Mouse (Mus musculus) layer of hippocampus, adult 9-10 months (tissue): ENCODE results near the gene Hand2.

Experiments
- DNase-seq: peaks from one replicate; pipeline ENCODE4 v3.0.0; 2022; ENCODE audit warnings: low spot score

The Hand2 gene

GRCm38 (mm10) chr8:57324671-57325070 is 3.9 kb downstream of the Hand2 start:
- no peak for DNase-seq

DNA sequence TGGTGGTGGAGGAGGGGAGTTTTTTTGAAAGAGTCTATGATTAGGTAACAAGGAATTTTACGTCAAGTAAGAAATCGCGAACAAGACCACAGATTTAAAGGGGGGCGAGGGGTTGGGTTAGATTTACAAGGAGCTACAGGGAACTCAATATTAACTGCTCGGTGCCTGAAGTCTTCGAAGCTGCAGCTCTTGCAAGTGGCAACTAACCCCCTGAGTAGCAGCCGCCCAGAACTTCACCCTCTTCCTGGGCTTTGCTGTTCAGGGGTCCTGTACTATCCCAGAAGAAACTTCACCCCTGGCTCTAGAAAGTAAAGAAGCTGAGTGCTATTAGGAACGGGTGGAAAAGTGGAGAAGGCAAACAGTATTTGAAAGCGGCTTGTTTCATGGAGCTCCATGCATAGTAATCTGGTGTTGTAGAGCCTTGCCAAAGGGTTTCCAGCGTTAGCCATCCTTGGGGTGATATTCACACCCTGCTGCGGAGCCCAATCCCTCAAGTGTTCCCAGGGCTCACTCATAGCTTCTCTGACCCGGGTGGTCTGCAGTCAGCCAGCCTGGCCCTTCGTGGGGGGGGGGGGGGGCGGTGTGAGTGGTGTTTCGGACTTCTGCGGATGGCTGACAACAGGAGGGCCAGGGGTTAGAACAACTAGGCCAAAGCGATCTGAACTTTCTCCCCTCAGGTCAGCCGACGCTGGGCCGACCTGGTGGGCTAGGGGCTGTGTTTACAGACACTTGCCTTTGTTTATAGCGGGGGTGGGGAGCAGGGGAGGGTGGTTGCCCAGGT is 4.5 kb downstream of the Hand2 start:
- DNase-seq: no peak

GRCm38 (mm10) chr8:57326091-57327065 is 5.6 kb downstream of the Hand2 start:
- no peak for DNase-seq

DNA sequence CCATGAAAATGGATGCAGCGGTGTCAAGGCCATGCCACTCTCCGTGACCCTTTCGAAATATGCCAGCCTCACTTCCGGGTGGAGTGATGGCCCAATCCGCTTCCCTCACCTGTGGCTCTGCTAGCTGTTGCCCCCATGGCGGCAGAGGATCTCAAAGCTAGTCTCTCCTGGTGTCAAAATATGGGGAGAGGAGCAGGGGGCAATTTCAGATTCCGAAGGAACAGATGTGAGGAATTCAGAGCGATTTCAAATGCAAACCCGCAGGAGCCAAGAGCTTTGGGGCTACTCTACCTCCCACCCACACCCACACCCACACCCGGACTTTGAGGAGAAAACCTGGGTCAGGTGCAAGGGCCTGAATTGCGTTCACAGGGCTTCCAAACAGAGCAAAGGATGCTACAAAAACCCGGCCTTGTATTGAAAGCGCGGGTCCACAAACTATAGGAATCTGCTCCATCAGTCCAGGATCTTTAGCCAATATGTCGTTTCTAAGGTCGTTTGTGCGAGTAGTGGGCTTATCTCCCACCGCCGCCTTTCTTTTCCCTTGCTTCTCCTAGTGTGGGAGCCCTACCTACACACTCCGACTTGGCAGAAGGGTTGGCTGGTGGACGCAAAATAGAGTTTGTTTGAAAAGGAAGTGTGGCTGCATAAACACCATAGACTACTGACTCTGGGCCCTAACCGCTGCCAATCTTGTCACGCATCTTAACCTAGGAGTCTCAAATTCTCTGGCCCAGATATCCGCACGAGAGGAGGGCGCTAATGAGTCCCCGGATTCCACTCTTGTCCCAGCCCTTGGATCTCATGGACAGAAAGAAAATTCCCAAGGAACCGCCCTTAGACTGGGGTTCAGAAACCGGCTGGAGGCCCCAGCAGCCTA is 6.7 kb downstream of the Hand2 start:
- no peak for DNase-seq

- DNase-seq: no peak
Measured at GRCm38 (mm10) chr8:57328161-57328920, 7.6 kb downstream of the Hand2 start.

GRCm38 (mm10) chr8:57328931-57329341 is 8.2 kb downstream of the Hand2 start:
- DNase-seq: no peak

GRCm38 (mm10) chr8:57330106-57330505 is 9.3 kb downstream of the Hand2 start:
- no peak for DNase-seq

DNA sequence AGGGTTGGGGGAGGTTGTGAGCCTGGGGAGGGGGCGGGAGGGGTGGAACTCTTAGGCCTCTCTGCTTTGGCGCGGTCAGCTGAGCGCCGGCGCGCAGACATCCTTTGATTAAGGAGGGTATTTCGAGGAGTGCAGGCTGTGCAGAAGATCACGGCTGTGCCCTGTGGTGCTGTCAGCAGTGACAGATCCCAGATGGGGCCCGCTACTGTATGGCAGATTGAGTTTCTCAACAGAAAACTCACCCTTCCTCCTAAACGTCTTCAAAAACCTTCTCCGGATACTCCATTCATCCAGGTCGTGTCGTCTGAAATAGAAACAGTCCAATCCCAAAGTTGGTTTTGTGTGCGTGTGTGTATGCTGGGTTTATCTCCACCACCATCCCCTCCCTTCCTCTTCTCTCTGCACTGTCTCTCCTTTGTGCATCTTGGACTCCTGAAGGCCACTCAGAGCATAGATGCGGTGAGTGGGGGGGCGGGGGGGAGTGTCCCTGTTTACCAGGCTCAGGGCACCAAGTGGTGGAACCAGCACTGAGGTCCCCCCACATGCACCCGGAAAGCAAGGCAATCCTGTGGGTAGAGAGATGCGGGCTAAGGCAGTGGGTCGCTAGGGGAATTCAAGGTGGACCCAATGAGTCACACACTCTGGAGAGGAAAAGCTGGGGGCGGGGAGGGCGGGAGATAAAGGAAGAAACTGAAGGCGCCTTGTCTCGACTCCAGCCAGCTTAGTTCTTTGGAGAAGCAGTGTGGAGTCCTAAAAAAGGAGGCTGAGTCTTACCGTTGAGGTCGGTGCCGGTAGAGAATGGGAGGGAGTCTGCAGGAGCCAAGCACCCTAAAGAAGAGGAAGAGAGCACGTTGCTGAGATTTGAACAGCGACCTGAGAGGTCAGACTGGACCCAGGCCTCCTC is 11.2 kb downstream of the Hand2 start:
- DNase-seq: no peak

DNA sequence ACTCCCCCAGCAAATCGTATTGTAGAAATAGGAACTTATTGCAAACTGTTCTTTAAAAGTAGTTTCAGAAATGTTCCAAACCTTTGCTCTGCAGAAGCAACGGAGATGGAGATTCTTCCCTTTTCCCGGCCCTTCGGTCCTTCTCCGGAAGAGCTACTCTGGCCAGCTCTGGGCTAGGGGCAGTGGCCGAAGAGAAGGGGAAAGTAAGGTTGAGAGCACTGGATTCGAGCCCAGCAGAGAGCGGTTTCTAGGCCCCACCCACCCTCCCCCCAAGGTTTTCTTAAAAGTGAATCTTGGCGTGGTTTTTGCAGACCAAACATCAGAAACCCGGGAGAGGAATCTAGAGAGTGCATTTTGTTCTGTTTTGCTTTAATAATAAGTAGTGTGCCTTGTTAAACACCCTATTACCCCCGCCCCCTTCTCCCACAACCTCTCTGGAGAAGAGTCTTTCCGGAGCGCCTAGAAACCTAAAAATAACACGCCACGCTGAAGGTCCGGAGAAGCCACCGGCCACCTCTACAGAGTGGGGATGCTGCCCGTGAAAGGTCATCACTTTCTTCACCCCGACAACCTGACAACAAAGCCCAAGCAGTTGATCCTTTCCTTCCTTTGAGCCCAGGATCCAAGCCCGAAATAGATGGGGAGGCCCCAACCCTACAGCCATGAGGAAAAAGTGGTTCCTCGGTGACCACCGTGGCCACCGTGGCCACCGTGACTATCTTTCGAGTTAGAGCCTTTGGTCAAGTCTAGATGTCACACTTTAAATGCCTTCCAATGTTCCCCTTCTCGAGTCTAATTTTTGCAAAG is 12.1 kb downstream of the Hand2 start:
- no peak for DNase-seq

DNA sequence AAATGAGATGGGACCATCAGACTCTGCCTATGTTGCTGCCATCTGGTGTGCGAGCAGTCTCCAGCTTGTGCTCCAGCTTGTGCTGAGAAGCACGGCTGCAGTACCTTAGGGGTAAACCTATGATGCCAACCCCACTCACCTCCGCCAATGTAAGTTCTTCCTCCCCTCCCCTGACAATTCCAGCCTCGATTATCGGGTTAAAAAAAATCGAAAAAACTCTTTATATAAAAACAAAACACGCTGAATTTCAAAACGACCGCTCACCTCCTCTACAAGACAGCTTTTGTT is 12.6 kb downstream of the Hand2 start:
- no peak for DNase-seq

DNA sequence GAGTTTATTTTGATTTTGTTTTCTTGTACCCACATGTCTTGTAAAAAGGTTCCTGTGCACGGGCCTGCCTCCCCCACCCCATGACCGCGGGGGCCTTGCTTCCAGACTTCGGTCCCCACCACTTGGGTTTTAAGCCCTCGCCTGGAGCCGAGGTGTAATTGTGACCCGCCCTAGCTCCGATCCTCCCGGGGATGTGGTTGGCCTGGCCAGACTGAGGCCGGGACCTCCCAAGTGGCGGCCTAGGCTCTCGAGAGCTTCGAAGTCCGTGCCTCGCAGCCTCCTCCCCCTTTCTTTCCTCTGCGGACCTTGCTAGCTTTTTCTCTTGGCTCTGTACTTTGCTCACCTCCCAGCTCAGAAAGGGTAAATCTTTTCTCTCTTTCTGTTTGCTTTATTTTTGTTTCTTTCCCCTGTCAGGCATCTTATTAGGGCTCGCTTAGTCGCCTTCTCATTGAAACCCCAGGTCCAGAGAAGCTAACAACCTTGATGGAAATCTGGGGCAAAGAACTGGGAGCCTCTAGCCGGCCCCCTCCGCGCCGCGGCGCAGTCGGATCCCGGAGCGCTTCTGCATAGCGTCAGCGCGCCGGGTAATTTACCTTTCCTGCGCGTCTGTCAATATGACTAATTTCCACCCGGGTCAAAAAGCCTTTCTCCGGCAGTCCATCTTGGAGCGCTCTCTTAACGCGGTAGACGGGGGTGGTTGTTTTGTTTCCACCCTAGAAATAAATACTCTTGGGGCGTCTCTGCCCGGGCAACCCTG is 13.2 kb downstream of the Hand2 start:
- no peak for DNase-seq

GRCm38 (mm10) chr8:57334714-57335113 is 13.9 kb downstream of the Hand2 start:
- no peak for DNase-seq

DNA sequence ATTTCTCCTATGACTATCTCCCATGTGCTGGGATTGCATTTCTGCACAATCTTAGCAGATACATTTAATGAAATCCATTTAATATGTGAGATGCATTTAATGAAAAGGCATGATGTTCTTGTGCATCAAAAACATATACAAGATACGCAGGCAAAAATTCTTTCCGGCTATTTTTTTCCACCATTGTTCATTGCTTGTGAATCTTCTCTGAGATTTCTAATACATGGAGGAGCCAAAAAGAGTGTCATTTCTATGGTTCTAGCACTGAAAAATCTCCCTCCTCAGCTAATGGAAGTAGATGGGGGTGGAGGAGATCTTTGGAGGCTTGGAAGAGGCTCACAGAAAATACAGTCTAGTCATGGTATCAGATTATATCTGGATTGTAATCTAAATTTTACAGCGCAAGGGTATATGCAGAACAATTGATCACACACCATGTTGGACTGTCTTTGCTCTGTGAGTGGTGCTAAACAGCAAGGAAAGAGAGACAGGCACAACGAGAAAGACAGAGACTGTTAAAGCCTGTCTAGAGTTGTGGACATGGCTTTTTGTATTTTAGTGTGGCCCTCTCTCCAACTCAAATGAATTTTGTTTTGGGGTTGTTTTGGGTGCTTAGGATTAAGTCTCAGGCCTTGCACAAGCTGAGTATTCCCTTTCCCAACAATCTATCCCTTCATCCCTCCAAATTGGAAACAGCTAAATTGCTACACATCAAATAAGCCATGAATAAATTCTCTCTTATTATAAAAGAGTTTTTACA is 16.7 kb downstream of the Hand2 start:
- no peak for DNase-seq

- no peak for DNase-seq
Measured at GRCm38 (mm10) chr8:57339711-57340650, 19.2 kb downstream of the Hand2 start.

DNA sequence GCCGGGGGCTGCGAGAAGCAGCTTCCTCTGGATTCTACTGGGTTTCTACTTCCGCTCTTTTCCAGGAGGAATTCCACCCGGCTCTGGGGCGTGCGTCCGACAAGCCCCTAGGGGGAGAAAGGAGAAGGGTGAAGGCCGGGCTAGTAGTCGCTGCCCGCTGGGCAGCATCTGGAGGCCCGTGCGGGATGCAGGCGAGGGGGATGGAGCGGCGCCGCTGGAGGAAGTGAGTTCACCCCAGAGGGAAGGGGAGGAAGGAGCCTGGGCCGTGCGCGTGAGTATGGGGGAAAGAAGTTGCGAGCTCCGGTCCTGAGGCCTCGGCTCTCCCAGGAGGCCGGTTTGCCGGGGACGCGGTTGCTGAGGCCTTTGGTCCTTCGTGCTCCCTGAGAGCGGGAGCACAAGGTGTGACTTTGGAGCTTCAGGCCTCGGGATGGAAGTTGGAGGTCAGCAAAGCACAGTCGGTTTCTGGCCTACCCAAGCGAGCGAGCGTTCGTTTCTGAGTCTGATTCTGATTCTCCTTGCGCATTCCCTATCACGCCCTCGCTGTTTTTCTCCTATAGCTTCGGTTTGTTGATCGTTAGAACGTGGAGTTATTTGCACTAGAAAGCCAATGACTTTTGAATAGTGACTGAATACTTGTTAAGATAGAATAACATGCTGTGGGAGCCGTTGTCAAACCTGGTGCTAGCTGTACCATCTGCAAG is 20.2 kb downstream of the Hand2 start:
- no peak for DNase-seq

DNA sequence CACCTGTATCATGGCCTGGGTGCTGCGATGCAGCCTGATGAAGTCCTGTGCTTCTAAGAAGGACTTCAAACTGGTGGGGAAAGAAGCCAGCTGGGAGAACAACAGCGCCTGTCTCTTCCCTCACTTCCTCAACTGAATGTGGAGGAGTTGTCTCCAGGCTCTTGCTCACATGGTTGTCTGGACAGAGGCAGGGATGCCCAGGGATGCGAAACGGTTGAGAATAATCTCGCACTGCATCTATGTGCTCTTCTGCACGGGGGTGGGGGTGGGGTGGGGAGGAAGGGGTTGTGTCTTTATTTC is 20.7 kb downstream of the Hand2 start:
- no peak for DNase-seq
